Mouse (Mus musculus): ENCODE measurements around the gene Slc6a17. TPM values are rescaled to one million over a fixed set of nuclear protein-coding genes. Genes with fewer than 3 reads are reported as not detected.

Slc6a17 gene
- polyA plus RNA-seq, 1 experiment from 2014 or later: 3.5 TPM

DNA sequence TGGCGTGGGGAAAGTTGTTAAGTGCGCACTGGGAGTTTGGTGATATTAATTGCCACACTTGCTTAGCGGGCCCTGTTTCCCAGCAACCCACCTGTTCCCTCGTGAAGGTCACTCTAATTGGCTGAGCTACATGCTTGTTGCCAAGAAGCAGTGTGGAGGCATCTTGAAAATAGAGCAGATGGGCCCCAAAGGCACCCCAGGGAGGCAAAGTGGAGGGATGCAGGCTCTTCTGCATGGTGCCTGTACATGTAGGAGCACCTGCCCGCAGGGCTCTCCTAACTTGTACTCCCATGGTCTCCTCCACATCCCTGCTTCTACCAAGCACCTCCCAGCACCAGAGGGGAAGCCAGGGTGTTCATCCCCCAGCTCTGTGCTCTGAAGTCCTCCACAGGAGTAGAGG lies 74.0 kb downstream of the Slc6a17 start:
- Histone ChIP-seq H3K36me3 (ENCODE audit: control insufficient read depth, insufficient read depth, low read length) (no peaks in the 10 kb centered on the region), H3K4me2 (replicated peaks; ENCODE audit: low read depth, low read length) (no peak overlapping the region), H3K9ac (ENCODE audit: low read depth, low read length) (no peak overlapping the region), H3K9me3 (ENCODE audit: control insufficient read depth, low read length) (no peaks in the 10 kb centered on the region), H3K4me3 (ENCODE audit: low read depth, low read length) (no peak overlapping the region), H3K27ac (ENCODE audit: low read depth, low read length) (no peak overlapping the region), H3K4me1 (replicated peaks; ENCODE audit: control insufficient read depth, insufficient read depth, low read length) (no peaks in the 10 kb centered on the region), H3K27me3 (ENCODE audit: control insufficient read depth, insufficient read depth, low read length) (no peaks in the 10 kb centered on the region)
- 87% methylated on average over 5 of the region's 5 CpGs for WGBS
- no peak for ATAC-seq (ENCODE audit: low FRiP score)
- DNase-seq (ENCODE audit: low spot score): no peak

DNA sequence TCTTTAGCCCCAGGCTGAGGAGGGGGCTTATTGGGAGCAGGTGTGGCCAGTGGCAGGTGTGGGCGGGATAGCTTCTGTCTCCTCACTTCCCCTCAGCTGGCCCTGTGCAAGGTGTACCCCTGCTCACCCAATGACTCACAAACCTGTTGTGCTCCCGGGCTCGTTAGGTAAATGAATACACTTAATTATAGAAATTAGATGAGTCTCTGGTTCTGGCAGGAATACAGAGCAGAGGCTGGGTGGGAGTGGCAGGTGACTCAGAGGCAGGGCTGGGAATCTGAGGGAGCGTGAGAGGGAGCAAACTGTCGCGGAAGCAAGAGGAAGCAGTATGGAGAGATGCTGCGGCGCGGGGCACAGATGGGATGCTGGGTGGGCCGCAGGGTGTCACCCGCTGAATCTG lies 75.6 kb downstream of the Slc6a17 start:
- H3K4me3 ChIP-seq (ENCODE audit: low read depth, low read length): no peak overlapping the region
- no peak overlapping the region for H3K9ac ChIP-seq (ENCODE audit: low read depth, low read length)
- 81% methylated on average over 11 of the region's 11 CpGs for WGBS
- DNase-seq (ENCODE audit: low spot score) (no peak), ATAC-seq (ENCODE audit: low FRiP score) (no peak)
- no peaks in the 10 kb centered on the region for H3K27me3 ChIP-seq (ENCODE audit: control insufficient read depth, insufficient read depth, low read length)
- H3K4me1 ChIP-seq (replicated peaks; ENCODE audit: control insufficient read depth, insufficient read depth, low read length): no peaks in the 10 kb centered on the region
- H3K4me2 ChIP-seq (replicated peaks; ENCODE audit: low read depth, low read length): no peak overlapping the region
- H3K27ac ChIP-seq (ENCODE audit: low read depth, low read length): no peak overlapping the region
- no peaks in the 10 kb centered on the region for H3K9me3 ChIP-seq (ENCODE audit: control insufficient read depth, low read length)
- no peaks in the 10 kb centered on the region for H3K36me3 ChIP-seq (ENCODE audit: control insufficient read depth, insufficient read depth, low read length)

DNA sequence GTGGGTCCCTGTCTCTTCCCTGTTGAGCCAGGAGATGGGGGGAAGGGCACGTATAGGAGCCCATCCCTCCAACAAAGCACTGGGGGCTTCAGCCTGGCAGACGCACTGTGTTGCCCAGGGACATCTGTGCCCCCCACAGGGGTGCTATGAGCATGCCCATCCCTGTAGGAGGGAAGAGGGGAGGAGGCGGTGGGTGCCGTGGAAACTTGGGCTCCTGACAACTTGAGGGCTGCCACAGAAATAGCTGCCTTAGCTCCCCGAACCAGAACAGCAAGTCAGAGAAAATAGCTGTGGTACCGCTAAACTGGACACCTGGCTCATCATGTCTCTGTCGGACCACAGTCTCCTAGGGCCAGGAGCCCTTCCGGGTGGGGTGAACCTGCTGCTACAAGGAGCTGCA lies 76.5 kb downstream of the Slc6a17 start:
- H3K4me3 ChIP-seq (ENCODE audit: low read depth, low read length): no peak overlapping the region
- H3K9me3 ChIP-seq (ENCODE audit: control insufficient read depth, low read length): no peaks in the 10 kb centered on the region
- WGBS: 78% methylated on average over 8 of the region's 8 CpGs
- H3K27ac ChIP-seq (ENCODE audit: low read depth, low read length): no peak overlapping the region
- H3K9ac ChIP-seq (ENCODE audit: low read depth, low read length): no peak overlapping the region
- no peaks in the 10 kb centered on the region for H3K27me3 ChIP-seq (ENCODE audit: control insufficient read depth, insufficient read depth, low read length)
- no peak for DNase-seq (ENCODE audit: low spot score)
- no peak for ATAC-seq (ENCODE audit: low FRiP score)
- H3K4me1 ChIP-seq (replicated peaks; ENCODE audit: control insufficient read depth, insufficient read depth, low read length): no peaks in the 10 kb centered on the region
- no peaks in the 10 kb centered on the region for H3K36me3 ChIP-seq (ENCODE audit: control insufficient read depth, insufficient read depth, low read length)
- H3K4me2 ChIP-seq (replicated peaks; ENCODE audit: low read depth, low read length): no peak overlapping the region

DNA sequence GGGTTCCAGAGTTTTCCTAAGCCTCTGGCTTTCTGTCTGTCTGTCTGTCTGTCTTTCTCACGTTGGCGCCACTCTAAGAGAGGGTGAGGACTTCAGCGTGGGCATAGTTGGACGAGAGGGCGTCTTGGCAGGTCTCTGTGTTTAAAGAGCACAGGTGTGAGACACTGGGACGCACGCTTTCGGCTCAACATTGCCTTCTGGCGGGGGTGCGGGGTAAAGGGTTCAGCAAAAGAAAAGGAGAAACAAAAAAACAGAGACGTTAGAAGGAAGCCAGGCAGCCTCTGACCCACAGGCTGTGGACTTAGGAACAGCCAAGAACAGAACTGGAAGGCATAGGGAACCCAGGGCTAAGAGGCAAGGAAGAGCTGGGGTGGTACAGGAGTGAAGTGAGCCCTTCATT lies 78.5 kb downstream of the Slc6a17 start:
- Histone ChIP-seq H3K27me3 (ENCODE audit: control insufficient read depth, insufficient read depth, low read length) (no peaks in the 10 kb centered on the region), H3K36me3 (ENCODE audit: control insufficient read depth, insufficient read depth, low read length) (no peaks in the 10 kb centered on the region), H3K4me3 (ENCODE audit: low read depth, low read length) (no peak overlapping the region), H3K9ac (ENCODE audit: low read depth, low read length) (no peak overlapping the region), H3K9me3 (ENCODE audit: control insufficient read depth, low read length) (no peaks in the 10 kb centered on the region), H3K27ac (ENCODE audit: low read depth, low read length) (no peak overlapping the region), H3K4me1 (replicated peaks; ENCODE audit: control insufficient read depth, insufficient read depth, low read length) (no peaks in the 10 kb centered on the region), H3K4me2 (replicated peaks; ENCODE audit: low read depth, low read length) (no peak overlapping the region)
- ATAC-seq (ENCODE audit: low FRiP score) (no peak), DNase-seq (ENCODE audit: low spot score) (no peak)
- 87% methylated on average over 11 of the region's 11 CpGs for WGBS

DNA sequence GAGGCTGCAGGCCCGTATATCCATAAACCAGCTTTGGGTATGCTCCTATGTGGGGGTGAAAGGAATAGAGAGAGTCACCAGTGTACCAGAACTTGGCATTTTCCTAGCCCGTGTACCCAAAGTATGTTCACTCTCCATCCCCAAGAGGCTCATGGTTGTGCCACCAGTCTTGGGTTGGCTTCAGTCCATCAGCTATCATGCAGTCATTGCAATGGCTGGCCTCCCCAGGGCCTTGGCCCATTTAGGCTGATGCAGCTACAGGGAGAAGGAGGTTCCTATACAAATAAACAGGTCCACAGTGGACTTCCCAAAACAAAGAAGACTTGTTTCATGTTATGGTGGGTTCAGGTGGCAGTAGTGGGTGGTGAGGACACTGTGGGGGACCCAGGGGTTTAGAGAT lies 80.2 kb downstream of the Slc6a17 start:
- no peaks in the 10 kb centered on the region for H3K36me3 ChIP-seq (ENCODE audit: control insufficient read depth, insufficient read depth, low read length)
- no peak overlapping the region for H3K4me2 ChIP-seq (replicated peaks; ENCODE audit: low read depth, low read length)
- no peak overlapping the region for H3K9ac ChIP-seq (ENCODE audit: low read depth, low read length)
- H3K9me3 ChIP-seq (ENCODE audit: control insufficient read depth, low read length): no peaks in the 10 kb centered on the region
- no peaks in the 10 kb centered on the region for H3K27me3 ChIP-seq (ENCODE audit: control insufficient read depth, insufficient read depth, low read length)
- no peaks in the 10 kb centered on the region for H3K4me1 ChIP-seq (replicated peaks; ENCODE audit: control insufficient read depth, insufficient read depth, low read length)
- H3K27ac ChIP-seq (ENCODE audit: low read depth, low read length): no peak overlapping the region
- DNase-seq (ENCODE audit: low spot score) (no peak), ATAC-seq (ENCODE audit: low FRiP score) (no peak)
- H3K4me3 ChIP-seq (ENCODE audit: low read depth, low read length): no peak overlapping the region
- 85% methylated on average over 2 of the region's 2 CpGs for WGBS

DNA sequence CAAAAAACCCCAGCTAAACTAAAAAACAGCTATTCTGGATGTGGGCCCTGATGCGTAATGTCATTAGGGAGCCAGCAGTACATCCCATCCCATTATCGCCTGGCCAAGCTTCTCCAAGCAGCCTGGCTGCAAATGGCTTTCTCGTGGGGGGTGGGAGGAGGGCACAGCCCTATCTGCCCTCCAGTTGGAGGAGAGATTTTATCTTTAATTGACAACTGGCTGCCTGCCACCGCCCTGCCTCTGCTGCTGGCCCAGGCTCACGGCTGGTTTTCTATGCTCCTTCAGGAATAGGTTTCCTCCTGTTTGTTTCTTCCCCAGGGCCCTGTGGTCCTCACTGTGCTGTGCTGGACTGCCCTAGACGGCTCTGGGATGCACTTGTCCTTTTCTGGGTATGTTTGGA lies 81.4 kb downstream of the Slc6a17 start:
- H3K4me1 ChIP-seq (replicated peaks; ENCODE audit: control insufficient read depth, insufficient read depth, low read length): no peaks in the 10 kb centered on the region
- no peaks in the 10 kb centered on the region for H3K9me3 ChIP-seq (ENCODE audit: control insufficient read depth, low read length)
- H3K27ac ChIP-seq (ENCODE audit: low read depth, low read length): no peak overlapping the region
- H3K27me3 ChIP-seq (ENCODE audit: control insufficient read depth, insufficient read depth, low read length): no peaks in the 10 kb centered on the region
- WGBS: 69% methylated on average over 6 of the region's 6 CpGs
- no peak overlapping the region for H3K4me2 ChIP-seq (replicated peaks; ENCODE audit: low read depth, low read length)
- H3K9ac ChIP-seq (ENCODE audit: low read depth, low read length): no peak overlapping the region
- no peak overlapping the region for H3K4me3 ChIP-seq (ENCODE audit: low read depth, low read length)
- no peaks in the 10 kb centered on the region for H3K36me3 ChIP-seq (ENCODE audit: control insufficient read depth, insufficient read depth, low read length)
- DNase-seq (ENCODE audit: low spot score) (no peak), ATAC-seq (ENCODE audit: low FRiP score) (no peak)

DNA sequence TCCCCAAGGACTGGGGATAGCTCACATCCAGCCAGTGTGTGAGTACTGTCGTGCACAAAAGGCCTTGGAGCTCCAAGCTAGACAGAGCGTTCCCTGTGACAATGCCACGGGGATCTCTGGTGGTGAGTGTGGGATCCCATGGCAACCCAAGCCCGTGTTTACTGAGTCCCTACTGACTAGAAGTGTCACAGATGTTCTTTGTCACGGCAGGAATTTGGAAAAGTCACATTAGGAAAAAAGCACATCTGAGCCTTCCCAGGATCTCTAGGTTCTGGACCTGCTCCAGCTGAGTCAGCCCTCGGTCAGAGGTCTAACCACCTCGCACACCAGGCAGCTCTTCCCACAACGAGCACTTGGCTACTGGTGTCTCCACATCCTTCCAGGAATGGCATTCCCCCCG lies 84.2 kb downstream of the Slc6a17 start:
- no peak overlapping the region for H3K27ac ChIP-seq (ENCODE audit: low read depth, low read length)
- no peaks in the 10 kb centered on the region for H3K36me3 ChIP-seq (ENCODE audit: control insufficient read depth, insufficient read depth, low read length)
- H3K9me3 ChIP-seq (ENCODE audit: control insufficient read depth, low read length): no peaks in the 10 kb centered on the region
- no peak for DNase-seq (ENCODE audit: low spot score)
- H3K4me2 ChIP-seq (replicated peaks; ENCODE audit: low read depth, low read length): no peak overlapping the region
- no peak overlapping the region for H3K9ac ChIP-seq (ENCODE audit: low read depth, low read length)
- no peaks in the 10 kb centered on the region for H3K27me3 ChIP-seq (ENCODE audit: control insufficient read depth, insufficient read depth, low read length)
- WGBS: 57% methylated on average over 9 of the region's 9 CpGs
- no peaks in the 10 kb centered on the region for H3K4me1 ChIP-seq (replicated peaks; ENCODE audit: control insufficient read depth, insufficient read depth, low read length)
- H3K4me3 ChIP-seq (ENCODE audit: low read depth, low read length): no peak overlapping the region
- peak; percentile 36; the same call in 1 of the 2 replicates for ATAC-seq (ENCODE audit: low FRiP score)

DNA sequence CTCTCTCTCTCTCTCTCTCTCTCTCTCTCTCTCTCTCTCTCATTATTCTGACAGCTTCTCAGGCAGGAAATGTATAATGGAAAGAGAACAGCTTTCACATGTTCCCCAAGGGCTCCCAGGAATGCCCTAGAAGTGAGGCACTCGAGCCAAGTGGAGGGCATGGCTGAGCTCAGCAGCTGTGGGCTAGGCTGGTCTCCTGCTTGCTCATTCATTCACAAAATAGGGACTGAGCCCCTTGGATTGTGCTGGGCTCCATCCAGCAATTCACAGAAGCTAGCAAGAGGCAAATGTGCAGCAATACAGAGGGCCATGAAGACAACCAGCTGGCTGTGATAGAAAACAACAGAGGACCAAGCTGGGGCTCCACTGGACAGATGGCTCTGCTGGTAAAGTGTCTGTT lies 86.5 kb downstream of the Slc6a17 start:
- DNase-seq (ENCODE audit: low spot score) (peak; percentile 24), ATAC-seq (ENCODE audit: low FRiP score) (no peak)
- H3K36me3 ChIP-seq (ENCODE audit: control insufficient read depth, insufficient read depth, low read length): no peaks in the 10 kb centered on the region
- H3K27me3 ChIP-seq (ENCODE audit: control insufficient read depth, insufficient read depth, low read length): no peaks in the 10 kb centered on the region
- no peaks in the 10 kb centered on the region for H3K4me1 ChIP-seq (replicated peaks; ENCODE audit: control insufficient read depth, insufficient read depth, low read length)
- no peak overlapping the region for H3K4me2 ChIP-seq (replicated peaks; ENCODE audit: low read depth, low read length)
- H3K9ac ChIP-seq (ENCODE audit: low read depth, low read length): no peak overlapping the region
- no peak overlapping the region for H3K4me3 ChIP-seq (ENCODE audit: low read depth, low read length)
- H3K27ac ChIP-seq (ENCODE audit: low read depth, low read length): no peak overlapping the region
- H3K9me3 ChIP-seq (ENCODE audit: control insufficient read depth, low read length): no peaks in the 10 kb centered on the region
- WGBS: 11% methylated on average over 1 of the region's 1 CpGs

DNA sequence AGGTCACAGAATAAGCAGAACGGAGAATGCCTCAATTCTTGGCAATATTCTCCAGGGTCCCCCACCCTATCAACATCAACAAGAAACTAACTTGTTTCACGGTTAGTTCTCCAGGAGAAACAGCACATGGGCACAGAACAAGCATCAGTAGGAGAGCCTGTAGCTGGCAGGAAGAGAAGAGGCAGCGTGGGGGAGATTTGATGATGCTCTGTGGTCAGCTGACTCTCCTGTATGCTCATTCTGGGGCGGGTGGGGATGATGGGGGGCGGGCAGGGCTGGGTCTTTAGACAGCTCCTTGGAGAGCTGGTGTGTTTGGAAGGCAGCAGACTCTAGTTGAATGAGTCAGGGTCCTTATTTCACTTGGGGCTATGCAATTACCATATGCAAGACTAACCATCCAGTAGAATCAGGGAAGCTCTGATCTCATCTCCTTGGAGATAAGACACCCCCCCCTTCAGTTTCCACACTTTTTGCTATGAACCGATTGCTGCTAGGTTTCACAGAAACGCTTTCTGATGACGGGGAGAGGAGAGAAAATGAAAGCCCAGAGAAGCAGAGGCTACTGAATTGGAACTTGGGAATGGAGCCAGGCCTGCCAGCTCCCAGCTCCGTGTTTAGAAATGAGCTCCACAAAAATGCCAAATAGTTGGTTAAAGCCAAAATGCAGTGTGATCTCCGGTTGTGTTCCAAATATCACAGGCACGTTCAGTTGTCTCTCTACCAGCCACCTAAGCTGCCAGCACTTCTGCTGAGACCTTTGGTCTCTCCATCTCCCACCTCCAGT lies 93.4 kb downstream of the Slc6a17 start:
- Histone ChIP-seq H3K4me3 (ENCODE audit: low read depth, low read length) (no peak overlapping the region), H3K9me3 (ENCODE audit: control insufficient read depth, low read length) (no peaks in the 10 kb centered on the region), H3K27me3 (ENCODE audit: control insufficient read depth, insufficient read depth, low read length) (no peaks in the 10 kb centered on the region), H3K27ac (ENCODE audit: low read depth, low read length) (no peak overlapping the region), H3K4me2 (replicated peaks; ENCODE audit: low read depth, low read length) (no peak overlapping the region), H3K4me1 (replicated peaks; ENCODE audit: control insufficient read depth, insufficient read depth, low read length) (no peaks in the 10 kb centered on the region), H3K9ac (ENCODE audit: low read depth, low read length) (no peak overlapping the region), H3K36me3 (ENCODE audit: control insufficient read depth, insufficient read depth, low read length) (no peaks in the 10 kb centered on the region)
- no peak for ATAC-seq (ENCODE audit: low FRiP score)
- 81% methylated on average over 11 of the region's 11 CpGs for WGBS
- DNase-seq (ENCODE audit: low spot score): no peak
